Mouse (Mus musculus): ENCODE data around the gene Kcnk6.
"Not testable (repeated sequence)": the region's sequence is repeated elsewhere in the genome, so short reads cannot be mapped to it uniquely, and the experiment has no call there.

Gene Kcnk6

DNA sequence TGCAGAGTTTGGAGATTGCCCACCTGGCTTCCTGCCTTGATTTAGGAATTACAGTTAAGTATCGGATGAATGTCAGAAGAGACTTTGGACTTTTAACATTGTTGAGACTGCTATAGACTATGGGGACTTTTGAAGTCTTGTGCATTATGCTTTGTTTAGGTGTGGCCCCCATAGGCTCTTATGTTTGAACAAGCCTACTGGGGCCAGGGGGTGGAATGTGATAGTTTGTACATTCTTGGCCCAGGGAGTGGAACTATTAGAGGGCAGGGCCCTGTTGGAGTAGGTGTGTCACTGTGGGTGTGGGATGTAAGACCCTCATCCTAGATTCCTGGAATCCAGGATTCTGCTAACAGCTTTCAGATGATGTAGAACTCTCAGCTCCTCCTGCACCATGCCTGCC lies 38.1 kb downstream of the Kcnk6 start:
- not testable (repeated sequence) for DNase-seq

DNA sequence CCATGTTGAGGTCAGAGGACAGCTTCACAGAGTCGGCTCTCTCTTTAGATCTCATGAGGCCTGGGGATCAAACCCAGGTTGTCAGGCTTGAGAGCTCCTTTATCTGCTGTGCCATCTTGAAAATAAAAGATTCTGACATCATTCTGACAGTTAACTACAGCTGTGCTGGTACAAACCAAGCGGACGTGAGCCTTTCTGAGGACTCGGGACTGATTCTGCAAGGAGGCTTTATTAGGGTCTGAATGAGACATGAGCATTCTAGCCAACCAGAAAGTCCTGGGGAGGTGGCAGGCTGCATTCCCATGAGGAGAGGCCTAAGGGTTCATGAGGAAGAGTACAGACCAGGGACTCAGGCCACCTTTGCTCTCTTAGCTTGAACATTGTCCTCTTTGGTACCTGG lies 51.0 kb downstream of the Kcnk6 start:
- not testable (repeated sequence) for DNase-seq

DNA sequence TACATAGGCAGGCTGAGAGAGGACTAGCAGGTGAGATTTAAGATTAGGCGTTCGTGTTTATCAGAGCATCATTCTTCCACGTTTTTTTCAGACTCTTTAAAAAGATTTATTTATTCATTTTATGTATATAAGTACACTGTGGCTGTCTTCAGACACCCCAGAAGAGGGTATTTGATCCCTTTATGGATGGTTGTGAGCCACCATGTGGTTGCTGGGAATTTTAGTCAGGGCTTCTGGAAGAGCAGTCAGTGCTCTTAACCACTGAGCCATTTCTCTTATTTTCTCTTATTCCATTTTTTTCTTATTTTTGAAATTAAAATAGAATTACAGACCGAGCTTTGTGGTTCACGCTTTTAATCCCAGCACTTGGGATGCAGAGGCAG lies 51.5 kb downstream of the Kcnk6 start:
- no peak for DNase-seq

DNA sequence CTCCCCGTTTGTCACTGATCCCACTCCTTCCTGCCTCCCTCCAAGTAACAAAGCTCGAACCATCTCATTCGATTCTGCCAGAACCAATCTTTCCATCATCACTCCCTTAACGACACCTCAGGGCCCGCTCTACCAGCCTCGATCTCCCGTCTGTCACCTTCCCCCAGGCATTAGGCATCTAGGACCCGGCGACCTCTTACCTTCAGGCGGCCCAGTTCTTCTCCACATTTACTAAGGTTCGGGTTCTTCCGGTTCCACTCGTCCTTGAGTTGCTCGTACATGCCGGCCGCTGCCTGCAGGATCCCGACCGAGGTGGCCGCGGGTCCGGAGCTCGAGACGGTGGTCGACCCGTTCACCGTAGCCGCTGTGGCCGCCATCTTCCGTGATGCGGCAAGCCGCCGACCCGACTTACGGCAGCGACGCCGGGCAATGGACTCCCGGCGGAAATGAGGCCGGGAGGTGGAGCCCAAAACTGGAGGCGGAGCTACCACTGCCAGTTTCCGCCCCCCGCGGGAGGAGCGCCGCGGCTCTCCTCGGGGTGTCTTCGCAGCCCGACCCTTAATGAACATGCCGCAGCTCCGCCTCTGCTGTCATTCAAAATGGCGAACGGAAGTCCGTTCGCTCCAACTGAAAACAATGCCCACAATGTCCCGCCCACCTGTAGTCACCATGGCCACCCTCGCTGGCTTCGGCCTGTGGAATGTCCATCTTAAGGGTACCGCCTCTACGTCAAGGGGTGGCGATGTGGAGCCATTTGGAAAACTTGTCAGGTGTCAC lies 52.0 kb downstream of the Kcnk6 start, which contains the start of gene Psmd8:
TSS of gene Psmd8 (minus strand) at position 625 of the 777 bp plus-strand sequence.
- peak; percentile 95 to 96 for DNase-seq

DNA sequence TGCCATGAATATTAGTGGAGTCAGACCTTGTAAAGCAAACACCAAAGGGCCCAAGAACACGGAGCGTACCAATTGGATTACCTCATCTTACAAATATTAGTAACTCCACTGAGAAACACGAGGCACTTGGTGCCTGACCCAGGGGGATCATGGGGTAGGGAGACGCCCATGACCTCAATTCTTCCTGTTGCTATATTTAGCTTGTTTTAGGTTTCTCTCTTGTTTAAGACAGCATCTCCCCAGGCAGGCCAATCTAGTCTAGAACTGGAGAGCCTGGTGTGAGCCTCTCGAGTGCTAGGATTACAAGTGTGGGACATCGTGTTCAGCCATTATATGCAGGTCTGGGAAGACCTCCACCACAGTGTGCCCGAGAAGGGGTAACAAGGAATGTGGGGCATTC lies 53.0 kb downstream of the Kcnk6 start:
- DNase-seq = no peak

DNA sequence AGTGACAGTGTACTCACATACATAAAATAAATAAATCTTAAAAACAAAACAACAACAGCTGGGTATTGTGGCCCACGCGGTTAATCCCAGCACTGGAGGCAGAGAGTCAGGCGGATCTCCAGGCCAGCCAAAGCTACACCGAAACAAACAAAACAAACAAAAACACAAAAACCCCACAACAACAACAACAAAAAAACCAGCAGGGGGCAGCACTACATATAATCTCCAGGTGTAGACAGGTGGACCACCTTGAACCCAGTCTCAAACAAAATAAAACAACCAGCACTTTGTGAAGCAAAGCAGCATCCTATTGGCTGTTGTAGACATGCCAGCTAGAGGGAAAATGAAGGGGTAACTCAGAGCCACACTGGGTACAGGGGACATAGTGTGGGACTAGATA lies 54.2 kb downstream of the Kcnk6 start:
- DNase-seq = no peak

DNA sequence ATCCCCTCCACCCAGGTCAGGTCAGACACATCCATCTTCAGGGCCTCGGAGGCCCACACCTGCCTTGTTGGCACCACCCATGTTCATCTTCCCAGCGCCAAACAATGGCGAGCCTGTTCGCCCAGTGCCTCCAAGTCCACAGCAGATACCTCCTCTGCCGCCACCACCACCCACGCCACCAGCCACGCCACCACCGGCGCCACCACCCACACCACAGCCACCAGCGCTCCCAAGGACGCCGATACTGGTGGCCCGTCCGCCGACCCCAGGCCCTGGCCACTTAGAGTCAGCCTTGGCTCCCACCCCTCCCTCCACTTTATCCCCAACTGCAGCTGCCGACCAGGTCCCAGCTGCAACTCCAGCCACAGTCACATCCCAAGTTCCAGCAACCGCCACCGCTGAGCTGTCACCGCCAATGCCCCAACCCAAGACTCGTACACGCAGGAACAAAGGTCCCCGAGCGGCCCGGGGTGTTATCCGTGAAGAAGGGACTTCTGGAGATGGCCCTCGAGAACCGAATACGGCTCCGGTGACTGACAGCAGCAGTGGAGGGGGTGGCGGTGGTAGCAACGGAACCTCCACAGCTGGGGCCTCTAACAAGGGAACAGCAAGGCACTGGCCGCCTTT lies 59.8 kb downstream of the Kcnk6 start:
- no peak for DNase-seq
